Mouse (Mus musculus): ENCODE results near the gene Ticrr.

Gene Ticrr
- long read RNA-seq, experiment 1 = 0 reads
- long read RNA-seq, experiment 2 = 0 reads

DNA sequence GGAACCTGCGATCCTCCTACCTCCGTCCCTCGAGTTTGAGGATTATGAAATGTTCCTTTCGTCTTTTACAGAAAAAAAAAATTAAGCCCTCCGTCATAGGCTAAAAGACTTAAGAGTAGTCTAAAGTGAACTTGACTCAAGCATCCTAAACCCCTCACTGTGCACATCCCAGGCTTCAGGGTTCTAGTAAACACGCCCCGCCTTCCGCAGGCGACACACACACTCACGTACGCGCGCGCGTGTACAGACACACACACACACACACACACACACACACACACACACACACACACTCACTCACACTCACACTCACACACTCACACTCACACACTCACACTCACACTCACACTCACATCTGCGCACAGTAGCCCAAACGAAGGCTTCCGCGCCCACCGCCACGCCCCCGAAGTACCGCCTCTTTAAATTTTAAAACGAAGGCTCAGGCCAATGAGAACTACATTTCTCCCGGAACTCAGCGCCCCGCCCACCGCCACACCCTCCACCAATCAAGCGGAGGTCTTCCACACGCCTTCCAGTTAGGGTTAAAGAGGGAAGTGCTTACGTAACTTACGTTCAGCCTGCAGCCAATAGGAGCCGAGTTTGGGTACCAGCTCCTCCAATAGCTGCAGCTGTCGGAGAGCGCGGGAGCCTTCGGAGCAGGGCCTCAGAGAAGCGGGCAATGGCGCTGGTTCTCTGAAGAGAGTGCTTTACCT is at the start of gene Ticrr:
TSS of gene Ticrr (plus strand) at position 619 of the 713 bp plus-strand sequence.
- intact Hi-C loops (cut with DNase I) = loop anchor here (5.0 kb wide), 2 partner anchors 63 to 128 kb away; no protein-coding TSS in a partner anchor

DNA sequence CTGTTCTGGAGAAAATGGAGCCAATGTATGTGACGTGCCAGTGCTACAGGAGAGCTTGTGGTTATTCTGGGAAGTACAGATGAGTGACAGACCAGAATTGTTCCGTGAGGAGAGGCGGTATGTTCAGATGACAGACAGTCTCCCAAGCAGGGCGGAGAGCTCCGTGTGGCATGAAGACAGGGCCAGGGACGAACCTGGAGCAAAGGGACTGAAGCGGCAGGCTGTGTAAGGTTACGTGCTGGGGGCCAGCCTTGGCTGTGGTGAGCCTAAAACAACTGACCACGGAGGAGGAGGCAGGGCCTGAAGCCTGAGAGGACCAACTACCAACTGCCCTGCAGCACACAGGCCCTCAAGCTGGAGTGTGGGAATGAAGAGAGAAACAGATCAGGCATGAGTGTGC is 48.1 kb upstream of the Ticrr start:
- intact Hi-C loops (cut with DNase I) = loop anchor here (2.0 to 5.0 kb wide), 3 partner anchors 37 to 175 kb away; no protein-coding TSS in a partner anchor

DNA sequence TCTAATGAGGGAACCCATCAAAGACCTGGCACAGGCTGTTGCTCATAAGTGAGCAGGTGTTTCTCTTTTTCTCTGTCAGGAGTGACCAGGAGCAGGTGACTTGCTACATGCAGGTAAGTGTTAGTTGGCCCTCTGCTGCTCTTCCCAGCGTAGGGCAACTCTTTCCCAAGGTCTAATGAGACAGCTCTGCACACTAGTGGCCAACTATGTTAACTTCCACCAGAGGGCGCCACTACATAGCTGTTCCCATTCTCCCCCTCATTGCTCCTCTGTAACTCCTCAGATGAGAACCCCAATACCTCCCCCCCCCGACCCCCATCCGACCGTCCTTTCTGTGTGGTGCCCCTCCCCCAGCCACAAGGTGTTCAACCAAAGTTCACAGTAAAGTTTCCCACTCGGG is 47.2 kb upstream of the Ticrr start:
- intact Hi-C loops (cut with DNase I) = loop anchor here (2.0 to 5.0 kb wide), 2 partner anchors 36 to 175 kb away; no protein-coding TSS in a partner anchor

DNA sequence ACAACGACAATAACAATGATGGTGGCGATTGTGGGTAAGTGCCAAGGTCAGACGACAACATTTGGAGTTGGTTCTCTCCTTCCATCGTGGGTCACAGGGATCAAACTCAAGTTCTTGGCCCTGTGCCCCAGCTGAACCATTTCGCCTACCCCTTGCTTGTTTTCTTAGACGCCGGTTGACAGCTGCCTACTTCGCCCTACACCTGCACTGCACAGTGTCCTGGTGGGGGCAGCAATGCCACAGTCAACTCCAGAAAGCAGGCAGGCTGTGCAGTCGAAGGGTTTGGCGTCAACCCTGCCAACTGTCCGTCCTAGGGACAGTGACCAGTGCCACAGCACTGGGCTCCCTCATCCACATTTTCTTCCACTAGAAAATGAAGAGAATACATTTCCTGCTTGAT is 46.7 kb upstream of the Ticrr start:
- intact Hi-C loops (cut with DNase I) = loop anchor here (2.0 to 5.0 kb wide), 2 partner anchors 35 to 174 kb away; no protein-coding TSS in a partner anchor

DNA sequence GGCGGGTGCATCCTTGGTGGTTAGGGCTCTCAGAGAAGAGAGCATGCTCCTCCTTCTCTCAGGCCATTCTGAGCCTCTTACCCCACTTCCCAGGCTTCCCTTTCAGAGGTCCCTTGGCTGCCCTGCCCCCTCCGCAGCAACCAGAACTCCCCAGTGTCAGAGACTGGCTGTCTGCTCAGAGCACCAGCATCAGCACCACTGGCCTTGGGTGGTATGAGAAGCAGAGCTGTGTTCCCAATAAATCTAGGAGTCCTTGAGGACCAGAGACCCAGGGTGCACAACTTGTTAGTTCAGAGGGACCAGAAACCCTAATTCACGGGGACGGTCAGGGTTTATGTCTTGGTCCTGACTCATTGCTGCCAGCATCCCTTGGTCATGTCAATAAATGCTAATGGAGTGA is 45.0 kb upstream of the Ticrr start:
- intact Hi-C loops (cut with DNase I) = no loop called here

DNA sequence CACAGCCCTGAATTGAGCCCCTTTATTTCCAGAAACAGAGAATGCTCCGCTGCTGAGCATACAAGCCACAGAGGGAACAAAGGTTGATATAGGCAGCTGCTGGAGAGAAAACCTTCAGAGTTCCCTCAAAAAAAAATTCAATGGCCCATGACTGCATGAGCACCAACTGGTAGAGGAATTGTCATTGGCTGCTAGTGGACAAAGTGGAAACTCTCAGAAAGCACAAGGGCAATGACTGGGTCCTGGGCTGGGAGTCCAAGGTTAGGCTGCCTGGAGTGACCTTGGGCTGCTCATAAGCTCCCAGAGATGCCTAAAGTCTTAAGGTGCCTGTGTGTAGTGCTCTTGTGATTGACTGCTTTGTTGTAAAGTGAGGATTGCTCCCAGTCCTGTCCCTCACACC is 44.1 kb upstream of the Ticrr start:
- intact Hi-C loops (cut with DNase I) = no loop called here

DNA sequence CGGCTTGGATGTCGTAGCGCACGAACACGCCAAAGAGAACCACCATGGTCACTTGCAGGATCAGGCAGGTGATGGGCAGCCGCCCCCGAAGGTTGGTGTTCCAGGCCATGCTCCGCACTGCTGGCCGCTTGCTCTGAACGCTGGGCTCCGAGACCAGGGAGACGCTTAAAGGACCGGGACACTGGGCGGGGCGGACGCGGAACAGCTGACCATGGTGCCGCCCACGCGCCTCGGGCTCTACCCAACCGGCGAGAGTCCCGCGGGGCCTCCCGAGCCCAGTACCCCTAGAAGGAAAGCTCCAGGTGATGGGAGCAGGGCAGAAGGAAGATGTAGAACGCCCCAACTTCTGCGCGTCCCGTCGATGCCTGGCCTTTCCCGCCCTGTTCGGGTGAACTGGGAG is 42.6 kb upstream of the Ticrr start, which contains the start of gene Rhcg:
TSS of gene Rhcg (minus strand) at position 240 of the 400 bp plus-strand sequence.
- intact Hi-C loops (cut with DNase I) = no loop called here

DNA sequence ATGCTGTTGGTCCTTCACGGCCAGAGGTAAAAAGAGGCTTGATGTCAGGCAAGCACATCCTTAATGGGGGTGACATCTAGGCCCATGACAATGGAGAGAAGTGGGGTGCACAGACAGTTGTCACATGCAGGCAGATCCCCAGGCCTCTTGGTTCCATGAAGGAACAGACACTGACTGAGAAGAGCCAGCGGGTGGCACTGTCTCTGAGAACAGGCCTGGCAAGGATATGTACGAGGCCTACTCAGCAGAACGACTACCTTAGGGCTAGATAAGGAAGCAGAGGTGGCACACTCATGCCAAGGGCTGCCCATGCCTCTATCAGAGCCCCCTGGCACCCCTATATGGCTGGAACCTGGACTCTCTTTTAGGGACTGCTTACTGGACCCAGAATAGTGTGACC is 40.5 kb upstream of the Ticrr start:
- intact Hi-C loops (cut with DNase I) = no loop called here

DNA sequence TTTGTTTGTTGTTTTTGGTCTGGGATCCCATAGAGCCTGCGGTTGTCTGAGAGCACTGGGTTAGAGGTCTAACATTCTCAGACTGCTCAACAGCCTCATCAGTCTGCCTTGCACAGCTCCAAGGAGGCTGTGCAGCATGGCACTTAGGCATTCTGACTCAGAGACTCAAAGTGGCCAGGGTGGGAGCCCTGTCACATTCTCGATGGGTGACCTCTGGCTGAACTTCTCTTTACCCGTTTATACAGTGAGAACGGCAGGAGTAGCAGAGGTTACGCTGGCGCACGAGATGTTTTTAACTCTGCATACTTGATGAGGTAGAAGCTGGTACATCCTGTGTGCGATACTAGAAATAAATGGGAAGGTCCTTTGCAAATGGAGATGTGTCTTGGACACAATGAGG is 36.9 kb upstream of the Ticrr start:
- intact Hi-C loops (cut with DNase I) = no loop called here

DNA sequence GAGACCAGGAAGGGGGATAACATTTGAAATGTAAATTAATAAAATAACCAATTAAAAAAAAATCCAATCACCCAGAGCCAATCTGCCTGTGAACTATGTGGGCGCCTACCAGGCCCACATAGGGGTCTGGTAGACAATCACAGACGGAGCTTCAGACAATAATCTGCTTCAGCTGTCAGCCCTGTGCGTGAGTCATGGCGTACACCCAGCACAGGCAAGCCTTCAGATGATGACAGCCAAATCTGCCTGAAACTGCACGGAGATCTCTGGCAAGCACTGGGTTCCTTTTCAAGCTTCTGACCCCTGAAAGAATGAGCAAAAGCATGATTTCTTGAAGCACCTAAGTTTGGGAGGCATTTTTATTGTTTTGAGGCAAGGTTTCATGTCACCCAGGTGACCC is 33.8 kb upstream of the Ticrr start:
- intact Hi-C loops (cut with DNase I) = no loop called here

DNA sequence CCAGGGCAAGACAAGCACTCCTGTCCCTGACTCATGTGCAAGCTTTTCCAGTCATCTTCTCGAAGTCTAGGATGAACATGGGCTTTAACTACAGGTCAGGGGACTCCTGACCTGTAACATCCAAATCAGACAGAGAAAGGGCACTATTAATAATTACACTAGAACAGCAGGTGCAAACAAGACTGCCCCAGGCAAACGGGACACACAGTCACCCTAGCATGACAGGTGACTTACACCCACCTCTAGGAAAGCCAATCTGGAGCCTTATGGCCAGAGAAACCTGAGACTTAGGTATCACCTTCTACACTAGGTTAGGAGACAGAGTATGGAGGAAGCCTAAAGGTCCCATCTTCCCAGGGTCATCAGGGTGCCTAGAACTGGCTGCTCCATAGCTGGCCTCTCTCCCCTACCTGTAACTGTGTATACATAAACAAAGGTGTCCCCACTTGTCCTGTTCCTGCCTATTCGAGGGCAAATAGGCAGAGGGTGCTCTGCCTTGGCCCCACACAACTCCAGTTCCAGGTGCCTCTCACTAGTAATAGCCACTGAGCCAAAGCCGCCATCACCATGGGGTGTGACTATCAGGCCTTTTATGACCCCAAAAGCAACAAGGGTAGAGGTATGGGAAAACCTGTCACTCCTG is 31.6 kb upstream of the Ticrr start:
- intact Hi-C loops (cut with DNase I) = no loop called here

DNA sequence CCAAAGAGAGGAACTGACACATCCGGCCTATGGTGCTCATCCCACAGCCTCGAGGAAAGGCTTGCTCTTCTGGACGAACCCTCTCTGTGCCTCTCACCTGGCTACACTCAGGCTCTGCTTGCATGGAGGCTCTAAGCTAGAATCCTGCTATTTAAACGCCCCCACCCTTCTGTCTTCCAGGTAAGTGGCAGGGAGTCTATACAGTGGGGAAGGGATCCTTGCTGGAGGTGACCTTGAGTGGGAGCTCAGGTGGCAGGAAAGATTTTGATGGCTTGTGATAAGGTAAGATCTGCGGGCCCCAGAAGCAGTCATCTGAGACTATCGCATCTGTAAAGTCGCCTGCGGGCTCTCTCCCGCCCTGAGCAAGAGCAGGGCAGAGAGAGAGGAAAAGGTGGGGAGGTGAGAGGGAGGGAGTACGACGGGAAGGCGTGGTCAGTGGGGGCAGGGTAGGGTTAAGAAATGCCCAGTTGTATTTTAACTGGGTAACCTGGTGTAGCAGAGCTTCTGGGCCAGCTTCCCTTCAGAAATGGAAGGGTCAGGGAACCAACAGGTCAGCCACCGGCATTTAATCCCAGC is 28.1 kb upstream of the Ticrr start:
- intact Hi-C loops (cut with DNase I) = no loop called here

DNA sequence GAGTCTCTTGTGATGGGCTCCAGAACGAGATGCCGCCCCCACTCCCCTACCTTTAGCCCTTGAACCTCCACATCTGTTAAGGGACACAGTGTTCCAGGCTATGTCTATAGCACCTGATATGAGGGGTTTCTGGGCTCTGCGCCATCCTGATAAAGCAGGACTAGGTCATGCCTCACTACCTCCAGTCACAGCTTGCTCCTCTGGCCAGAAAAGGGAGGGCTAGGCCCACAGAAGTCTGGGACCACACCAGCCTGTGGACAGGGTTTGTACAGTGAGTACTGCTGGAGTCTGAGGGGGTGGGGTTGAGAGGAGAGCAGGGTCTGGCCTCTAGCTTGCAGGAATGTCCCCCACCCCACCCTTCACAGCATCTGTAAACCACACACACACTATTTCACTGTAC is 12.8 kb upstream of the Ticrr start:
- intact Hi-C loops (cut with DNase I) = no loop called here

DNA sequence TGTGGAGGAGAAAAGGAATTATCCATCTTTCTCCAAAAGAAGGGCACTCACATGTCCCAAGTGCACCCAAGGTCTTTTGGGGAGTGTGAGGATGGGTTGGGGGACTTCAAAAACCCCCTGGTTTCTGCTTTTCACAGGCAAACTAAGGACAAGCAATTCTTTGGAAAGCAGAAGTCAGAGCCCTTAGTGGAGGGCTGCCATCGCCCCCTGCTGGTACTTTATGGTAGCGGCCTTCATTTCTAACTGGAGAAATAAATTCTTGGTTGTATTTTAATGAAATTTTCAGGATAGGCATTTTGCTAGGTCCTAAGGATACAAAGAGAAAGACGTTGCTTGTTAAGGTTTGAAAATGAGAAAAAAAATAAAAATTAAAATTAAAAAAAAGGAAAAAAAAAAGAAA is 11.0 kb upstream of the Ticrr start:
- intact Hi-C loops (cut with DNase I) = loop anchor here (2.0 kb wide), 1 partner anchor 36 kb away; no protein-coding TSS in a partner anchor

DNA sequence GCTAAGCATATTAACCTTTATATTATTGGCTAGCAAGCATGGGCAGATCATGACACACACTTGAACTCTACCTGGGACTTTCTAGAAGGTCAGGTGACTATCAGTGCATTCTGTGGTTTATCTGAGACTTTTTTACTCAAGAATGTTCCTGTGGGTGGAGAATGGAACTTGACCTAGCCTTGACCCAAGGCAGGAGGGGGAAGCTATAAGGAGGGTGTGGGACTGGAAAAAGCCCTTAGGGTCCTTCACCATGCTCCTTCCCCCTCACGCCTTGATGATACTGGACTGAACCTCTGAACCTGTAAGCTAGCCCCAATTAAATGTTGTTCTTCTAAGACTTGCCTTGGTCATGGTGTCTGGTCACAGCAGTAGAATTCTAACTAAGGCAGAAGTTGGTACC is 5.8 kb upstream of the Ticrr start:
- intact Hi-C loops (cut with DNase I) = no loop called here

DNA sequence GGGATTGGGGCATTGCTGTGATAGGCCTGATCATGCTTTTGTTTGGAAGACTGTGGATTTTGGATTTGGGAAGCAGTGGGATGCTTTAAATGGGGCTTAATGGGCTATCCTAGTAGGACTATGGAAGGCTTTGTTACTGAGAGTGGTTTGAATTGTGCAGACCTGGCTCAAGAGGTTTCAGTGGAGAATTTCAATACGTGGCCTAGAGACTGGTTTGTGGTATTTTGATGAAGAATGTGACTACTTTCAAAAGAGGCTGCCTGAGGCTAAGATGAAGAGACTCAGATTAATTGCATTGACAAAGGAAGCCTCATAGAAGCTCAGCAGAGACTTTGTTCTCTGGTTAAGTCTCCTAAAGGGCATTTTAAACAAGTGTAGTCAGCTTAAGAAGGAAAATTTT is 5.4 kb upstream of the Ticrr start:
- intact Hi-C loops (cut with DNase I) = no loop called here

DNA sequence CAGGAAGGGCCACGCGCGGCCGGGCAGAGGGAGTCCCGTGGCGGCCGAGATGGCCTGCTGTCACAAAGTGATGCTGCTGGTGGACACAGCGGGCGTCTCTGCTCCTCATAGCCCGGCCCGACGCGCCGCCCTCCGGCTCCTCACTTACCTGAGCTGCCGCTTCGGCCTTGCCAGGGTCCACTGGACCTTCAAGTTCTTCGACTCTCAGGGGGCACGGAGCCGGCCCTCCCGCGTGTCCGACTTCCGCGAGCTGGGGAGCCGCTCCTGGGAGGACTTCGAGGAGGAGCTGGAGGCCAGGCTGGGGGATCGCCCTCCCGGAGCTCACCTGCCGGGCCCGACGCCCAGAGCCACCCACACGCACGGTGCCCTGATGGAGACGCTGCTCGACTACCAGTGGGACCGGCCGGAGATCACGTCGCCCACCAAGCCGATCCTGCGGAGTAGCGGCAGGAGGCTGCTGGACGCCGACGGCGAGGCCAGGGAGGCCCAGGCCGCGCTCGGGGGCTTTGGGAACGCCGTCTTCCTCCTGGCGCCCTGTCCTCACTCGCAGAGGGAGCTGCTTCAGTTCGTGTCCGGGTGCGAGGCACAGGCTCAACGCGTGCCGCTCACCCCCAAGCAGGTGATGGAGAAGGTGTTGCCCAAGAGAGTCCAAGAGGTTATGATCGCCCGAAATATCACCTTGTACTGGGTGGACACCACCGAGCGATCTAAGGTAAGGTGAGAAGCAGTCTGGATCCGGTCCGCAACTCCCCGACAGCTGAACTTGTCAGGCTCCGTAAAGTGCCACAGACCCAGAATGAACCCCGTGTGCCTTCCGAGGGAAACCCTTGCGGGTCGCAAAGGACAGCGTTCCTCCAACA is 525 bp downstream of the Ticrr start:
- intact Hi-C loops (cut with DNase I) = loop anchor here (5.0 kb wide), 2 partner anchors 62 to 127 kb away; no protein-coding TSS in a partner anchor

DNA sequence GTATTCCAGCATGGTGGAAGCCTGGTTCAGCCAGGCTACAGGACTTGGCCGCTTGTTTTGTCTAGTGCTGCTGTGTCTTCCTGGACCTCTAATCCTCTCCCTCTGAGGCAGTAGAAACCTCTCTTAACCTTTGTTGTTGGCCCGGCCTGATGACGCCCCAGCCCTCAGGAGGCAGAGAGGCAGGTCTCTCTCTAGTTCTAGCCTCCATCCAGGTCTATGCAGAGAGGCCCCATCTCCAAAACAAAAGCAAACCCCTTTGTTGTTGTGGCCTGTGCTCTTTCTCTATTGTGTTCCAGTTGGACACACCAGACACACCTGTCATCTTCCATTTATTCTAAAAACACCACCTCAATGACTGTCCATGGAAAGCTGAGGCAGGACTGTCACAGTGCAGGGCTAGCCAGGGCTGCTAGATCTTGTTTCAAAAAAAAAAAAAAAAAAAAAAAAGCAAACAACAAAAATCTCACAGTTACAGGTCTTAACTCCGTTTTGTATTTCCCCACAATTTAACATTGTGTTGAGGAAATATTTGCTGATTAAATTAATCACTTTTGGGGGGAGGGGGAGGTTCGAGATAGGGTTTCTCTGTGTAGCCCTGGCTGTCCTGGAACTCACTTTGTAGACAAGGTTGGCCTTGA is 1.4 kb downstream of the Ticrr start:
- intact Hi-C loops (cut with DNase I) = loop anchor here (5.0 kb wide), 2 partner anchors 61 to 126 kb away; no protein-coding TSS in a partner anchor

DNA sequence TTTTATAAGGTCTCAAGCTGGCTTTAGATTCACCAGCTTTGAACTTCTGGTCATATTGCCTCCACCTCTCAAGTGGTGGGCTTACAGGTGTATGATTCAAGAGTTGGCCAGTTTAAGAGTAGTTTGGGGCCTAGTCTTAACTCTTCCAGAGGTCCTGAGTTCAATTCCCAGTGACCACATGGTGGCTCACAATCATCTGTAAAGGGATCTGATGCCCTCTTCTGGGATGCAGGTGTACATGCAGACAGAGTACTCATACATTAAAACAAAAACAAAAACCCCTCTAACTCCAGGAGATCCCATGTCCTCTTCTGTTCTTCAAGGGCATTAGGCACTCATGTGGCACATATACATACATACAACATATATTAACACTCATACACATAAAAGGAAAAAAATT is 6.7 kb downstream of the Ticrr start:
- intact Hi-C loops (cut with DNase I) = no loop called here

DNA sequence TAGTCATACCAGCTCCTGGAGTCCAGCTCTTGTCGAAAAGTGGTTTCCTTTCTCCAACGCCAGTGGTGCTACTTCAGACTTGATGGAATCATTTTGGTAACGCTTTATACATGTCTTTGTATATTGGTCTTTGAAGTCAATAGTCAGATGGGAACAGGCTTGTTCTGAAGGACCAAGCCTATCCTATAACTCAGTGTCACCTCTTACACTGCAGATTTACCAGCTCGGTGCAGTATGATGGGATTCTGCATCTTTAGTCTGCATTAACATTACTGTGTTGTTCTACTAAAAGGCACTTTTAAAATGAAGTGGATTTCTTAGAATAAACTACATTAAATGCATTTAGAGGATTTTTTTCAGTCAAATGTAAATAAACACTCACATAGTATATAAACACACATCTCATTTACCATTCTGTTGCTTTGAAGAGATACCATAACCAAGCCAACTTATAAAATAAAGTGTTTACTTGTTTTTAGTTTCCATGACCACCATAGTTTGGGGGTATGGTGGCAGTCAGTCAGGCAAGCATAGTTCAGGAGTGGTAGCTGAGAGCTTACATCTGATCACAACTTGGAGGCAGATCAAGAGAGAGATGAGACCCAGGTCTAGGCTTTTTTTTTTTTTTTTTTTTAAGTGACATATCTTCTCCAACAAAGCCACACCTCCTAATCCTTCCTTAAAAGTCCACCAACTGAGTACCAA is 11.1 kb downstream of the Ticrr start:
- intact Hi-C loops (cut with DNase I) = no loop called here

Data from adrenal gland (tissue).